Mouse (Mus musculus): ENCODE measurements around the gene Gm5741.

DNA sequence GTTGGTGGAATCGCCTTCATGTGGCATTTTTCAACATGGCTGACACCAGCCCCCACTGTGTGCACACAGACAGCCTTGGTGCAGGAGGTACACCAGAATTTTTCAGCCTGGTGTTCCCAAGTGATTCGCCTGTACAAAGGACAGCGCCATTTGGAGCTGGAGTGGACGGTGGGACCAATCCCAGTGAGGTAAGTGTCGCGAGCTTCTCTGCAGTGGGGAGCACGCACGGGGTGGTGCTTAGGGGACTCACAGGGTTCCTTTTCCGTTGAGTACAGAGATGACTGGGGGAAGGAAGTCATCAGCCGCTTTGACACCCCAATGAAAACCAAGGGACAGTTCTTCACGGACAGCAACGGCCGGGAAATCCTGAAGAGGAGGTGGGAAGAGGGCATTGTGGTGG lies 27.3 kb upstream of the Gm5741 start:
- TF ChIP-seq CTCF (IDR thresholded peaks at IDR 0.05; ENCODE audit: control insufficient read depth, insufficient read depth, insufficient read length) (no peak), CEBPB (IDR thresholded peaks at IDR 0.05; ENCODE audit: low read depth) (no peak), USF1 (IDR thresholded peaks at IDR 0.05; ENCODE audit: low read depth) (no peak), MAX (IDR thresholded peaks at IDR 0.05) (no peak), MYOD1 (IDR thresholded peaks at IDR 0.05; ENCODE audit: control insufficient read depth, insufficient read length, low read depth) (no peak), MYOG (IDR thresholded peaks at IDR 0.05; ENCODE audit: control insufficient read depth, extremely low read depth, insufficient read length) (no peak), FOSL1 (IDR thresholded peaks at IDR 0.05; ENCODE audit: insufficient read depth, low read length, poor library complexity, severe bottlenecking) (no peak)

Data from C2C12 (cell line).